Mouse (Mus musculus) thymus, adult 2 months (tissue): ENCODE measurements around the gene Trio.

ENCODE experiments used
- CTCF ChIP-seq: fragments of 200-500 bp; IDR thresholded peaks from 2 replicates; pipeline ENCODE4 v1.5.1; 2012; ENCODE audit warnings: mild to moderate bottlenecking, control low read depth, low read length, moderate library complexity, borderline replicate concordance; ENCODE audit not compliant: control insufficient read depth, poor library complexity, insufficient read depth; ENCODE audit errors: extremely low read depth
- POLR2A ChIP-seq: fragments of 200-500 bp; IDR thresholded peaks from 2 replicates; pipeline ENCODE4 v1.6.1; 2012; ENCODE audit warnings: mild to moderate bottlenecking, low read length, control low read depth, moderate library complexity; ENCODE audit not compliant: control insufficient read depth, poor library complexity, insufficient read depth; ENCODE audit errors: extremely low read depth

GRCm38 (mm10) chr15:27805654-27806053 is 220.0 kb downstream of the Trio start:
- TF ChIP-seq POLR2A (no peak), CTCF (no peak)
